Mouse (Mus musculus) brain, embryonic 14.5 days (tissue): ENCODE measurements around the gene Pdx1. TPM values are rescaled to one million over a fixed set of nuclear protein-coding genes. Genes with fewer than 3 reads are reported as not detected.
A peak's percentile ranks its signal among the peaks of the same experiment; 100 is the strongest.

Source experiments
- DNase-seq: peaks from one replicate; pipeline ENCODE4 v3.0.0-alpha.2; 2011; ENCODE audit warnings: low read depth
- CTCF ChIP-seq: fragments of 200-500 bp; IDR thresholded peaks from 2 replicates; pipeline ENCODE4 v1.5.1; 2012; ENCODE audit warnings: inconsistent platforms, mild to moderate bottlenecking, moderate library complexity, borderline replicate concordance; ENCODE audit not compliant: insufficient read depth, insufficient read length; ENCODE audit errors: extremely low read depth
- POLR2A ChIP-seq: fragments of 200-500 bp; IDR thresholded peaks from 2 replicates; pipeline ENCODE4 v1.6.1; 2012; ENCODE audit warnings: mild to moderate bottlenecking, inconsistent platforms, borderline replicate concordance; ENCODE audit not compliant: poor library complexity, insufficient read depth, insufficient read length, severe bottlenecking; ENCODE audit errors: extremely low read depth
- polyA plus RNA-seq: library from polyadenylated mRNA; depleted of rRNA; stranded (reverse); fragments of >200 nt; gene quantifications from 2 replicates; pipeline ENCODE4 v1.2.3, GENCODE M21; 2012; rRNA removed

Gene Pdx1
- polyA plus RNA-seq, 1 experiment, result not detected

GRCm38 (mm10) chr5:147314646-147315431 lies 45.1 kb downstream of the Pdx1 start:
- DNase-seq, result peak; percentile 41
- TF ChIP-seq CTCF, result no peak
- TF ChIP-seq POLR2A, result no peak

- TF ChIP-seq CTCF, result no peak
- no peak for TF ChIP-seq POLR2A
- DNase-seq, result no peak
These were observed 45.8 kb downstream of the Pdx1 start for GRCm38 (mm10) chr5:147315432-147316075.

- no peak for DNase-seq
- TF ChIP-seq POLR2A, result no peak
- TF ChIP-seq CTCF, result no peak
These were observed 47.6 kb downstream of the Pdx1 start for GRCm38 (mm10) chr5:147317321-147317720.

- TF ChIP-seq CTCF (peak; percentile 14; the same call in 1 of the 2 replicates), POLR2A (no peak)
- no peak for DNase-seq
These were observed 48.2 kb downstream of the Pdx1 start for GRCm38 (mm10) chr5:147317991-147318390.

DNA sequence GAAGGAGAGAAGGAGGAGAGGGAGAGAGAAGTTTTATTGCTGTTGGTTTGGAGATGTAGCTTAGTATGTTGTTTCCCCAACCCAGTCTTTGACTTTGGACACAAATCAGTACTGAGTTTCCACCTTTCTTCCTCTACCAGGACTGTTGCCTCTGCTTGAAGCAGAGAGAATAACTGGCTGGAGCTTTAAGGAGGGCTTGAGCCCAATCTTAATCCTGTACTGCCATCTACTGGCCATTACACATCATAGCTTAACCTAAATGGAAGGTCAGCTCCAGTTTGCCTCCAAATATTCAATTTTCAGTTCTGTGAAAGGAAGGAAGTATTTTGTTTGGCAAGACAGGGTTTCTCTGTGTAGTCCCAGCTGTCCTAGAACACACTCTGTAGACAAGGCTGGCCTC lies 49.9 kb downstream of the Pdx1 start:
- DNase-seq, result peak; percentile 91
- TF ChIP-seq CTCF (peak; percentile 76; the same call in 1 of the 2 replicates), POLR2A (no peak)

GRCm38 (mm10) chr5:147322183-147322582 lies 52.4 kb downstream of the Pdx1 start, which contains the start of gene Urad:
TSS of gene Urad (minus strand) at chr5:147322440.
- TF ChIP-seq CTCF, result no peak
- TF ChIP-seq POLR2A, result no peak
- DNase-seq, result no peak

DNA sequence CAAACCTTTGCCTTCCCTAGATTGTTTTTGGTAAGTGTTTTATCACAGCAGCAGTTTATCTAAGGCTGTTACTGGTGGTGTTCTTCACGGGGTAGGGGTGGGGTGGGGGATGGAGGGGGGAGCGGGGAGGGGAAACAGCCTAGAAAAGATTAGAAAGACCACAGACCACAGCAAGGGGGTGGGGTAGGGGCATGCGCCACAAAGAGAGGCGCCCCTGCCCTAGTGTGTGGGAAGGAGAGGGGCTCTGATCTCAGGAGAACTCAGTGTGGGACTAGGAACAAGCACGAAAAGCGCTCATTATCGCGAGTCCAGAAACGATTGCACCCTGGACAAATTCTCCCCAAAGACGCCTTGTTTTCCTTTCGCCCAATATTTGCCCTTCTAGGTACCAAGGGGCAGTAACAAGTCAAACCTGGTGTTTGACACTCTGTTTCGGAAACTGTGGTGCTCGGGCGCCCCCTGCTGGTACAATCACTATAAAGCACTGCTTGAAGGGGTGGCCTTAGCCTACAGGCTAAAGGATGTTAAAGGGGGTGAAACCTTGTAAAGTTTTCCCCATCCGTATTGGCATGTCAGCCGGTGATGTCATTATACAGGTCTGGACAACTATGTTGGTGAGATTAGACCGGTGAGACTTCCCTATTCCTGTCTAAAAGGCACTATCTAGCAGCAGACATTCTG lies 53.6 kb downstream of the Pdx1 start:
- TF ChIP-seq POLR2A, result no peak
- peak; percentile 78 for TF ChIP-seq CTCF
- DNase-seq, result peak; percentile 63

Other genes with a start within 250 kb of the Pdx1 start
- gene Lnx2, start 193.4 kb upstream of the Pdx1 start, polyA plus RNA-seq, result 7.1 and 10.1 TPM in 2 replicates
- 82.3 and 93.6 TPM in 2 replicates for gene Polr1d, start 192.9 kb upstream of the Pdx1 start, polyA plus RNA-seq
- gene Gsx1, start 81.3 kb upstream of the Pdx1 start, polyA plus RNA-seq, result 9.8 and 11.2 TPM in 2 replicates
- not detected in 2 replicates for gene Cdx2, start 37.3 kb downstream of the Pdx1 start, polyA plus RNA-seq
- gene Urad, start 52.5 kb downstream of the Pdx1 start, polyA plus RNA-seq, result not detected in 2 replicates
- 0.20 and 0.56 TPM in 2 replicates for gene Flt3, start 130.5 kb downstream of the Pdx1 start, polyA plus RNA-seq
- 44.5 and 54.6 TPM in 2 replicates for gene Pan3, start 160.2 kb downstream of the Pdx1 start, polyA plus RNA-seq